Mouse (Mus musculus) erythroblast, adult 5-6 weeks (primary cell): ENCODE data around the gene Rpsa. TPM values are rescaled to one million over a fixed set of nuclear protein-coding genes. Genes with fewer than 3 reads are reported as not detected.

Experiments used
- ATAC-seq: replicated peaks from 2 replicates; pipeline ENCODE4 v1.8.0; 2016; ENCODE audit warnings: moderate number of reproducible peaks, mild to moderate bottlenecking, moderate TSS enrichment, inconsistent platforms; ENCODE audit not compliant: poor library complexity, low FRiP score, severe bottlenecking
- total RNA-seq, 2 experiments: library from RNA; stranded (forward) in 1 of 2; stranded (reverse) in 1 of 2; fragments of 150-400 nt in 1 of 2; fragments of 200-764, 138-1000 nt in 1 of 2; gene quantifications; 2 replicates each; pipeline versions ENCODE4 v1.2.3 to v1.2.4; 2015 to 2017; ENCODE audit warnings: low replicate concordance in 2 of 2

The Rpsa gene
- total RNA-seq, 2 experiments from 2014 or later = 535 to 872 TPM

- no peak for ATAC-seq
These were observed 23.7 kb downstream of the Rpsa start for GRCm38 (mm10) chr9:120151152-120151551.

GRCm38 (mm10) chr9:120151906-120152399 is 24.5 kb downstream of the Rpsa start:
- no peak for ATAC-seq

GRCm38 (mm10) chr9:120158047-120158446 is 30.6 kb downstream of the Rpsa start:
- no peak for ATAC-seq

DNA sequence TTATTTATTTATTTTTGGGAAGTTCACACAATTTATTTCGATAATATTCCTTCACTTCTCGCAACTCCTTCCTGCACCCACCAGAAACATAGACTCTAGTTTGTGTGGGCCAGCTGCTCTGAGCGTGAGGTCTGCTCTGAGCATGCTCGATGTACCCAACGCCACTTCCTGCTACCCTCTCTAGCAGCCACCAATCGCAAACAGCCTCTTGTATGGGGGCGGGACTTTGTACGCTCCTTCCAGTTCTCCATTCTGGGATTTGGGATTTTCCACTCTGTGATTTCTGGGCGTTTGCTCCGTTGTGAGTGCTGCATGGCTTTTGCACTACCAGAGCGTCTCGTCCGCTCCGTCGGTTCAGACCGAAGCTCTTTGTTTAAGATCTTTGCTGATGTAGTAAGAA is 36.4 kb downstream of the Rpsa start:
- no peak for ATAC-seq

DNA sequence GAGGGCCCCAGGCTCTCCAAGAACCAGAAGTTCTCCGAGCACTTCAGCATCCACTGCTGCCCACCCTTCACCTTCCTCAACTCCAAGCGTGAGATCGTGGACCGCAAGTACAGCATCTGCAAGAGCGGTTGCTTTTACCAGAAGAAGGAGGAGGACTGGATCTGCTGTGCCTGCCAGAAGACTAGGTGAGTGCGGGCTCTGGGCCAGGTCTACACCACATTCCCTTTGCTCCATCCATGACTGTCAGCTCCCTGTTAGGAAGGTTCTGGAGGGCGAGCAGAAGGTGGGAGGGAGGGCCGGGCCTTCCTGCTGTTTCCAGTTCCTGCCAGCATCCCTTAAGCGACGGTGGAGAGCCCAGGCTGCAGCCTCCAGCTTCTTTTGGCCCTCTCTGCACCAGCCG is 40.3 kb downstream of the Rpsa start:
- no peak for ATAC-seq

- ATAC-seq = peak; percentile 76
These were observed 43.8 kb downstream of the Rpsa start for GRCm38 (mm10) chr9:120171295-120171694.

GRCm38 (mm10) chr9:120174436-120175137 is 47.1 kb downstream of the Rpsa start:
- ATAC-seq = no peak

GRCm38 (mm10) chr9:120178813-120179212 is 51.3 kb downstream of the Rpsa start:
- no peak for ATAC-seq

Other genes starting within 250 kb of the Rpsa start
- gene Wdr48, start 232.8 kb upstream of the Rpsa start, total RNA-seq (2015; ENCODE audit: low replicate concordance) = 31.3 and 85.3 TPM in 2 replicates
- 23.1 and 25.5 TPM in 2 replicates for gene Wdr48, start 232.8 kb upstream of the Rpsa start, total RNA-seq (2017; ENCODE audit: low replicate concordance)
- gene Gorasp1, start 190.1 kb upstream of the Rpsa start, total RNA-seq (2015; ENCODE audit: low replicate concordance) = 1.0 and 3.5 TPM in 2 replicates
- 0.56 and 2.7 TPM in 2 replicates for gene Gorasp1, start 190.1 kb upstream of the Rpsa start, total RNA-seq (2017; ENCODE audit: low replicate concordance)
- 0.77 and 2.5 TPM in 2 replicates for gene Ttc21a, start 190.1 kb upstream of the Rpsa start, total RNA-seq (2015; ENCODE audit: low replicate concordance)
- 1.2 and 2.0 TPM in 2 replicates for gene Ttc21a, start 190.1 kb upstream of the Rpsa start, total RNA-seq (2017; ENCODE audit: low replicate concordance)
- 2.7 and 2.9 TPM in 2 replicates for gene Csrnp1, start 143.0 kb upstream of the Rpsa start, total RNA-seq (2015; ENCODE audit: low replicate concordance)
- gene Csrnp1, start 143.0 kb upstream of the Rpsa start, total RNA-seq (2017; ENCODE audit: low replicate concordance) = 1.4 and 3.2 TPM in 2 replicates
- gene Xirp1, start 104.1 kb upstream of the Rpsa start, total RNA-seq (2015; ENCODE audit: low replicate concordance) = not detected in 2 replicates
- not detected in 2 replicates for gene Xirp1, start 104.1 kb upstream of the Rpsa start, total RNA-seq (2017; ENCODE audit: low replicate concordance)
- 6.7 and 7.3 TPM in 2 replicates for gene Cx3cr1, start 57.8 kb upstream of the Rpsa start, total RNA-seq (2015; ENCODE audit: low replicate concordance)
- gene Cx3cr1, start 57.8 kb upstream of the Rpsa start, total RNA-seq (2017; ENCODE audit: low replicate concordance) = 8.8 and 13.7 TPM in 2 replicates
- gene Ccr8, start 35.6 kb upstream of the Rpsa start, total RNA-seq (2015; ENCODE audit: low replicate concordance) = not detected in 2 replicates
- not detected in 2 replicates for gene Ccr8, start 35.6 kb upstream of the Rpsa start, total RNA-seq (2017; ENCODE audit: low replicate concordance)
- 79.7 and 177 TPM in 2 replicates for gene Slc25a38, start 17.3 kb upstream of the Rpsa start, total RNA-seq (2015; ENCODE audit: low replicate concordance)
- 230 and 266 TPM in 2 replicates for gene Slc25a38, start 17.3 kb upstream of the Rpsa start, total RNA-seq (2017; ENCODE audit: low replicate concordance)
- gene Mobp, start 22.0 kb downstream of the Rpsa start, total RNA-seq (2015; ENCODE audit: low replicate concordance) = not detected in 2 replicates
- not detected in 2 replicates for gene Mobp, start 22.0 kb downstream of the Rpsa start, total RNA-seq (2017; ENCODE audit: low replicate concordance)
- gene Myrip, start 173.8 kb downstream of the Rpsa start, total RNA-seq (2015; ENCODE audit: low replicate concordance) = not detected in 2 replicates
- not detected in 2 replicates for gene Myrip, start 173.8 kb downstream of the Rpsa start, total RNA-seq (2017; ENCODE audit: low replicate concordance)